Mouse (Mus musculus) liver, embryonic 13.5 days (tissue): ENCODE data around the gene Megf9. TPM values are rescaled to one million over a fixed set of nuclear protein-coding genes. Genes with fewer than 3 reads are reported as not detected.

Experiments used
- ATAC-seq: fragments of 200-750 bp; cut with Nextera tagmentation; 2 replicates; pipeline ENCODE4 v1.8.0; 2017; ENCODE audit warnings: low read depth, mild to moderate bottlenecking, moderate number of reproducible peaks, moderate library complexity
- DNase-seq: peaks from one replicate; pipeline ENCODE4 v3.0.0; 2022
- H3K27ac ChIP-seq: fragments of 300-500 bp; sonication (generic); 2 replicates; pipeline ENCODE4 v1.5.1; 2015; ENCODE audit warnings: moderate library complexity, mild to moderate bottlenecking, inconsistent platforms
- H3K27me3 ChIP-seq: fragments of 300-500 bp; sonication (generic); 2 replicates; pipeline ENCODE4 v1.6.1; 2015; ENCODE audit warnings: mild to moderate bottlenecking, inconsistent platforms
- H3K36me3 ChIP-seq: fragments of 300-500 bp; sonication (generic); 2 replicates; pipeline ENCODE4 v1.6.1; 2015; ENCODE audit warnings: mild to moderate bottlenecking, inconsistent platforms
- H3K4me1 ChIP-seq: fragments of 300-500 bp; sonication (generic); replicated peaks from 2 replicates; pipeline ENCODE4 v1.6.1; 2015; ENCODE audit warnings: inconsistent platforms
- H3K4me2 ChIP-seq: fragments of 300-500 bp; sonication (generic); 2 replicates; pipeline ENCODE4 v1.6.1; 2015; ENCODE audit warnings: inconsistent platforms, mild to moderate bottlenecking, moderate library complexity
- H3K4me3 ChIP-seq: fragments of 300-500 bp; sonication (generic); replicated peaks from 2 replicates; pipeline ENCODE4 v1.5.1; 2015; ENCODE audit warnings: mild to moderate bottlenecking, inconsistent platforms
- H3K9ac ChIP-seq: fragments of 300-500 bp; sonication (generic); 2 replicates; pipeline ENCODE4 v1.6.1; 2015; ENCODE audit warnings: mild to moderate bottlenecking, inconsistent platforms
- H3K9me3 ChIP-seq: fragments of 300-500 bp; sonication (generic); replicated peaks from 2 replicates; pipeline ENCODE4 v1.6.1; 2016; ENCODE audit warnings: inconsistent platforms
- WGBS: fragments of 180-500 bp; shearing (Covaris S2); methylation state at CpG from one replicate; pipeline ENCODE4 v1.1.7; 2015; ENCODE audit not compliant: insufficient replicate concordance; 5-methylcytosine and 5-hydroxymethylcytosine counted together
- polyA plus RNA-seq: library from polyadenylated mRNA; unstranded; fragments of >200 nt; fragmentation: Nextera tagmentation; extraction: Ambion mirVana; gene quantifications from 2 replicates; pipeline ENCODE4 v1.2.1, GENCODE M21; 2015

Megf9 gene
- polyA plus RNA-seq, 1 experiment from 2014 or later: 2.8 TPM

- Histone ChIP-seq H3K4me2 (no peak overlapping the region), H3K36me3 (no peaks in the 10 kb centered on the region), H3K27ac (no peak overlapping the region), H3K9me3 (no peaks in the 10 kb centered on the region), H3K27me3 (no peaks in the 10 kb centered on the region), H3K4me1 (no peaks in the 10 kb centered on the region; the same call in 1 of the 2 replicates), H3K9ac (no peak overlapping the region), H3K4me3 (no peak overlapping the region)
- ATAC-seq: peak; percentile 58; the same call in 1 of the 2 replicates
- 63% methylated on average over 2 of the region's 2 CpGs for WGBS
- DNase-seq: no peak
Measured at GRCm38 (mm10) chr4:70484134-70484533, 50.7 kb downstream of the Megf9 start.

DNA sequence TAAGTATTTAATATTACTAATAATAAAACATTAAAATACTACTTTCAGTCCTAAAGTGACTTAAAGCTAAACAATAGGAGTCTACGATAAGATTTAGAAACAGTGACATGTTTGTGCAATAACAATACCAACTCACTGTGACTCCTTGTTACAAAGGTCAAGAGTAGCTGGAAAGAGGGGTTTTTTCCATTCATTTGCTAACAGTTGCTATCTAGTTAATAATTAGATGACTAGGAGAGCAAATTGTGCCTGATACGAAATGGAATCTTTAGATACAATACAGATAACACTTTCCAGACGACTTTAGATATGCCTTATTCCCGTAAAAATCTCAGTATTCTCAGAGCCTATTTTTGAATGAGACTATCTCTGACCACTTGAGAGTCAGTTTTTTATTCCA lies 52.9 kb downstream of the Megf9 start:
- DNase-seq (no peak), ATAC-seq (0 out of 2 replicates have a peak, but pooled peaks have one; percentile 23)
- WGBS: 58% methylated on average over 4 of the region's 4 CpGs
- H3K4me3 ChIP-seq: no peak overlapping the region
- no peaks in the 10 kb centered on the region; the same call in 1 of the 2 replicates for H3K4me1 ChIP-seq
- no peaks in the 10 kb centered on the region for H3K27me3 ChIP-seq
- no peaks in the 10 kb centered on the region for H3K9me3 ChIP-seq
- H3K36me3 ChIP-seq: no peaks in the 10 kb centered on the region
- no peak overlapping the region for H3K4me2 ChIP-seq
- H3K9ac ChIP-seq: no peak overlapping the region
- H3K27ac ChIP-seq: no peak overlapping the region

GRCm38 (mm10) chr4:70471398-70471797 lies 63.4 kb downstream of the Megf9 start:
- no peaks in the 10 kb centered on the region for H3K9me3 ChIP-seq
- DNase-seq: no peak
- 57% methylated on average over 2 of the region's 2 CpGs for WGBS

DNA sequence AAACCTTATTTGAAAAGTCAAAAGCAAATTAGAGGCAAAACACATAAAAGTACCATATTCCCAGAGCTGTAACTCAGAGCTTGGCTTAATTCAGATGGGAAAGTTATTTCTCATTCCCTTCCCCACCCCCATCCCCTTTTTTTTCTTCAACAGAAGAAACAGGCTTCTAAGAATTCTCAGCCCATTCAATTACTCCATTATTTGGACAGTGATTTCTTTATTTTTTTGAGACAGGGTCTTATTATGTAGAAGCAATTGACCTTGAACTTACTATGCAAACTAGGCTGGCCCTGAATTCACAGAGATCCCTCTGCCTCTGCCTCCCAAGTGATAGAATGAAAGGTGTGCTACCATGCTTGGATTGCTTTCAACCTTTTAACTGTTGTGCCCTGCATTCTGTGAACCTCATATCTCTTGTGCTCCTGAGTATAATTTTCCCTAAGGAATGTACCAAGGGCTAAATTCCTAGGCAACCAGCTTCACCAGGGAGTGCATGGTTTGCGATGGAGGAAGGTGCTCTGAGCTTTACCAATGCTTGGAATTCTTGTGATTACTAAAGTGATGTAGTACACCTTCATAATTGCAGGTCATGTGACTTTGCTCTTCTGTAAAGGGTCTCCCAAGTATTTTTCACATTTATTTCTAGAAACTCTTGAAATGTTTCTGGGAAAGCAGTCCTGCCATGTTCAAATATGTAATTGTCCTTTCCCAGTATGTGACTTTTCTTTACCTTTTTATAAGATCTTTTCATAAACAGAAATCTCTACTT lies 68.7 kb downstream of the Megf9 start:
- no peak overlapping the region for H3K27ac ChIP-seq
- H3K4me2 ChIP-seq: no peak overlapping the region
- no peak overlapping the region for H3K4me3 ChIP-seq
- H3K9ac ChIP-seq: no peak overlapping the region
- no peak for ATAC-seq
- H3K4me1 ChIP-seq: no peaks in the 10 kb centered on the region
- WGBS: 71% methylated on average over 1 of the region's 1 CpGs
- H3K27me3 ChIP-seq: no peaks in the 10 kb centered on the region
- H3K36me3 ChIP-seq: no peaks in the 10 kb centered on the region
- no peaks in the 10 kb centered on the region for H3K9me3 ChIP-seq
- DNase-seq: no peak

More at GRCm38 (mm10) chr4:70471398-70471797, 63.4 kb downstream of the Megf9 start:
- Histone ChIP-seq H3K36me3 (no peaks in the 10 kb centered on the region), H3K4me3 (no peak overlapping the region), H3K4me1 (no peaks in the 10 kb centered on the region), H3K27ac (no peak overlapping the region), H3K4me2 (no peak overlapping the region), H3K9ac (no peak overlapping the region), H3K27me3 (no peaks in the 10 kb centered on the region)
- ATAC-seq: no peak

DNA sequence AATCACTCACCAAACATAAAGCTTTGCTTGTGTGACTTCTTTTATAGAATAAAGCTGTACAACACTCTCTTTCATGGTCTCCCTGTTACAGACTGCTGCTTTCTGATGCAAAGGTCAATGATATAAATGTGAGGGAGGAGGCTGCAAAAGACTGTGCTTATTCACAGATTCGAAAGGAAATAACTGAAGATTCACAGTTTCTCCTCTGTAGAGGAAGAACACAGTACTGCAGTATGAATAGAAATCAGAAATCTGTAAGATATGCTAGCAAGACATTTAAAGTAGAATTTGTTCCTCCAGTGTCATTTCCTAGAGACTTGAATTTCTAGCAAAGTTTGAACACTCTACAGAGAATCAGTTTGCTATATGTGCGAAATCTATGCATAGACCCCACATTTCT lies 71.5 kb downstream of the Megf9 start:
- DNase-seq (no peak), ATAC-seq (no peak)
- H3K9ac ChIP-seq: no peak overlapping the region
- H3K27me3 ChIP-seq: no peaks in the 10 kb centered on the region
- no peaks in the 10 kb centered on the region for H3K9me3 ChIP-seq
- H3K27ac ChIP-seq: no peak overlapping the region
- no peak overlapping the region for H3K4me2 ChIP-seq
- no peak overlapping the region for H3K4me3 ChIP-seq
- WGBS: 64% methylated on average over 2 of the region's 2 CpGs
- H3K4me1 ChIP-seq: no peaks in the 10 kb centered on the region
- no peaks in the 10 kb centered on the region for H3K36me3 ChIP-seq

GRCm38 (mm10) chr4:70461416-70461815 lies 73.4 kb downstream of the Megf9 start:
- no peak overlapping the region for H3K27ac ChIP-seq
- DNase-seq (no peak), ATAC-seq (no peak)
- H3K4me1 ChIP-seq: no peaks in the 10 kb centered on the region
- H3K9me3 ChIP-seq: no peaks in the 10 kb centered on the region
- H3K4me3 ChIP-seq: no peak overlapping the region
- no peak overlapping the region for H3K4me2 ChIP-seq
- no peak overlapping the region for H3K9ac ChIP-seq
- H3K27me3 ChIP-seq: no peaks in the 10 kb centered on the region
- H3K36me3 ChIP-seq: no peaks in the 10 kb centered on the region

DNA sequence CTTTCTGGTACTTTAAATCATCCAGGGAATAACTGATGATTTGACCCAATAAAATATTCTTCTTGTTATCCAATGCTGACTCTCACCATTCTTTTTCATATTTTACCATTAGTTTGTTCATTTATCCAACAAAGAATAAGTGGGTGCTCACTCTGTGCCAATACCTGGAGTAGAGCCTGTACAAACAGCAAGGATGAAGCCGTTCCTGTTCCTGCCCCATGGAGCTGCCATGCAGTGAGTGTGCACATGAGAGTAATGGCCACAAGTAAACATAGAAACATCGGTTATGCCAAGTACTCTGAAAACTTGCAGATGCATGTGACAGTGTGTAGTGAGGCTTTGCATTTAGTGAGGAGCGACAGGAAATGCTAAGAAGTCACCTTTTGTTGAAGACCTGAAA lies 82.6 kb downstream of the Megf9 start:
- H3K27ac ChIP-seq: no peak overlapping the region
- ATAC-seq: no peak
- H3K4me2 ChIP-seq: no peak overlapping the region
- 71% methylated on average over 3 of the region's 3 CpGs for WGBS
- no peak overlapping the region for H3K4me3 ChIP-seq
- no peaks in the 10 kb centered on the region for H3K9me3 ChIP-seq
- H3K9ac ChIP-seq: no peak overlapping the region
- no peaks in the 10 kb centered on the region for H3K27me3 ChIP-seq
- H3K36me3 ChIP-seq: no peaks in the 10 kb centered on the region
- H3K4me1 ChIP-seq: no peaks in the 10 kb centered on the region
- no peak for DNase-seq

GRCm38 (mm10) chr4:70451750-70452149 lies 83.0 kb downstream of the Megf9 start:
- ATAC-seq (no peak), DNase-seq (no peak)
- 1% methylated on average over 2 of the region's 2 CpGs for WGBS
- Histone ChIP-seq H3K9me3 (no peaks in the 10 kb centered on the region), H3K4me2 (no peak overlapping the region), H3K27me3 (no peaks in the 10 kb centered on the region), H3K36me3 (no peaks in the 10 kb centered on the region), H3K9ac (no peak overlapping the region), H3K4me3 (no peak overlapping the region), H3K4me1 (no peaks in the 10 kb centered on the region), H3K27ac (no peak overlapping the region)

- no peak for DNase-seq
- H3K4me1 ChIP-seq: no peaks in the 10 kb centered on the region
- no peak overlapping the region for H3K9ac ChIP-seq
- H3K4me3 ChIP-seq: no peak overlapping the region
- WGBS: 58% methylated on average over 1 of the region's 1 CpGs
- H3K4me2 ChIP-seq: no peak overlapping the region
- no peak for ATAC-seq
- H3K9me3 ChIP-seq: no peaks in the 10 kb centered on the region
- no peaks in the 10 kb centered on the region for H3K27me3 ChIP-seq
- H3K27ac ChIP-seq: no peak overlapping the region
- H3K36me3 ChIP-seq: no peaks in the 10 kb centered on the region
Measured at GRCm38 (mm10) chr4:70449668-70450067, 85.1 kb downstream of the Megf9 start.

GRCm38 (mm10) chr4:70446774-70447173 lies 88.0 kb downstream of the Megf9 start:
- no peak for DNase-seq
- Histone ChIP-seq H3K4me3 (no peak overlapping the region), H3K27me3 (no peaks in the 10 kb centered on the region), H3K4me1 (no peaks in the 10 kb centered on the region), H3K9me3 (no peaks in the 10 kb centered on the region), H3K27ac (no peak overlapping the region), H3K9ac (no peak overlapping the region), H3K36me3 (no peaks in the 10 kb centered on the region), H3K4me2 (no peak overlapping the region)
- ATAC-seq: no peak
- WGBS: 73% methylated on average over 3 of the region's 3 CpGs

GRCm38 (mm10) chr4:70420202-70420601 lies 114.6 kb downstream of the Megf9 start:
- H3K9me3 ChIP-seq: no peaks in the 10 kb centered on the region
- H3K4me3 ChIP-seq: no peak overlapping the region
- 42% methylated on average over 2 of the region's 2 CpGs for WGBS
- no peaks in the 10 kb centered on the region for H3K36me3 ChIP-seq
- no peak overlapping the region for H3K9ac ChIP-seq
- DNase-seq (no peak), ATAC-seq (no peak)
- H3K27me3 ChIP-seq: 0 out of 2 replicates have a peak, but pooled peaks cover 4% of the 10 kb centered on the region
- H3K4me2 ChIP-seq: no peak overlapping the region
- H3K27ac ChIP-seq: no peak overlapping the region
- H3K4me1 ChIP-seq: no peaks in the 10 kb centered on the region

- H3K9ac ChIP-seq: no peak overlapping the region
- DNase-seq (no peak), ATAC-seq (no peak)
- H3K36me3 ChIP-seq: no peaks in the 10 kb centered on the region
- H3K9me3 ChIP-seq: no peaks in the 10 kb centered on the region
- H3K27ac ChIP-seq: no peak overlapping the region
- no peak overlapping the region for H3K4me3 ChIP-seq
- 0 out of 2 replicates have a peak, but pooled peaks cover 4% of the 10 kb centered on the region for H3K27me3 ChIP-seq
- 71% methylated on average over 2 of the region's 2 CpGs for WGBS
- peaks cover 21% of the 10 kb centered on the region for H3K4me1 ChIP-seq
- no peak overlapping the region for H3K4me2 ChIP-seq
Measured at GRCm38 (mm10) chr4:70412126-70412525, 122.7 kb downstream of the Megf9 start.
